Mouse (Mus musculus) left cerebral cortex, postnatal 4 days (tissue): Measurements from ENCODE around the gene Rbbp8nl. TPM values are rescaled to one million over a fixed set of nuclear protein-coding genes. Genes with fewer than 3 reads are reported as not detected.
A peak's percentile ranks its signal among the peaks of the same experiment; 100 is the strongest.

Experiments used
- DNase-seq: peaks from one replicate; pipeline ENCODE4 v3.0.0-alpha.2; 2022
- intact Hi-C: fragments of 180-260 bp; cut with DNase I; formaldehyde crosslinking; loops from one replicate; pipeline ENCODE4 v1.15.1; 2025
- total RNA-seq, 2 experiments: library from RNA; stranded (reverse); gene quantifications; 2 replicates each; pipeline ENCODE4 v1.2.3; 2021

The Rbbp8nl gene
- total RNA-seq, 2 experiments from 2014 or later = not detected

GRCm38 (mm10) chr2:180290503-180290902 lies 824 bp upstream of the Rbbp8nl start:
- intact Hi-C loops = no loop called here
- no peak for DNase-seq

- no peak for DNase-seq
- intact Hi-C loops = no loop called here
Observed at GRCm38 (mm10) chr2:180288966-180289365, 713 bp downstream of the Rbbp8nl start.

- DNase-seq = no peak
- intact Hi-C loops = loop anchor here (5.0 kb wide), 2 partner anchors 153 to 298 kb away; no protein-coding TSS in a partner anchor
Observed at GRCm38 (mm10) chr2:180279321-180279720, 10.4 kb downstream of the Rbbp8nl start.

GRCm38 (mm10) chr2:180277773-180278320 lies 11.8 kb downstream of the Rbbp8nl start:
- intact Hi-C loops = loop anchor here (5.0 kb wide), 2 partner anchors 154 to 299 kb away; no protein-coding TSS in a partner anchor
- no peak for DNase-seq

- intact Hi-C loops = loop anchor here (5.0 kb wide), 2 partner anchors 155 to 300 kb away; no protein-coding TSS in a partner anchor
- DNase-seq = no peak
Observed at GRCm38 (mm10) chr2:180276851-180277259, 12.8 kb downstream of the Rbbp8nl start.

- intact Hi-C loops = loop anchor here (5.0 kb wide), 2 partner anchors 156 to 301 kb away; no protein-coding TSS in a partner anchor
- DNase-seq = no peak
Observed at GRCm38 (mm10) chr2:180276385-180276784, 13.3 kb downstream of the Rbbp8nl start.

- intact Hi-C loops = loop anchor here (5.0 kb wide), 2 partner anchors 156 to 301 kb away; no protein-coding TSS in a partner anchor
Observed at GRCm38 (mm10) chr2:180275836-180276235, 13.8 kb downstream of the Rbbp8nl start.

GRCm38 (mm10) chr2:180274523-180274922 lies 15.2 kb downstream of the Rbbp8nl start:
- intact Hi-C loops = no loop called here
- DNase-seq = no peak

More at GRCm38 (mm10) chr2:180275836-180276235, 13.8 kb downstream of the Rbbp8nl start:
- DNase-seq = peak; percentile 87

GRCm38 (mm10) chr2:180273394-180274244 lies 16.1 kb downstream of the Rbbp8nl start, which contains the start of gene Cables2:
TSS of gene Cables2 (minus strand) at chr2:180273496.
- peak; percentile 96 for DNase-seq
- intact Hi-C loops = loop anchor here (1.0 kb wide), 1 partner anchor 74 kb away; no protein-coding TSS in a partner anchor

- DNase-seq = peak; percentile 50
- intact Hi-C loops = loop anchor here (1.0 kb wide), 1 partner anchor 74 kb away; no protein-coding TSS in a partner anchor
Observed at GRCm38 (mm10) chr2:180272884-180273321, 16.8 kb downstream of the Rbbp8nl start.

- intact Hi-C loops = no loop called here
- no peak for DNase-seq
Observed at GRCm38 (mm10) chr2:180271804-180272395, 17.8 kb downstream of the Rbbp8nl start.

GRCm38 (mm10) chr2:180270537-180271255 lies 19.0 kb downstream of the Rbbp8nl start:
- DNase-seq = no peak
- intact Hi-C loops = no loop called here

- no peak for DNase-seq
- intact Hi-C loops = no loop called here
Observed at GRCm38 (mm10) chr2:180269329-180269728, 20.4 kb downstream of the Rbbp8nl start.

- no peak for DNase-seq
Observed at GRCm38 (mm10) chr2:180267955-180268354, 21.7 kb downstream of the Rbbp8nl start.

GRCm38 (mm10) chr2:180262891-180263290 lies 26.8 kb downstream of the Rbbp8nl start:
- no peak for DNase-seq
- intact Hi-C loops = no loop called here

More at GRCm38 (mm10) chr2:180267955-180268354, 21.7 kb downstream of the Rbbp8nl start:
- intact Hi-C loops = no loop called here

GRCm38 (mm10) chr2:180262441-180262840 lies 27.2 kb downstream of the Rbbp8nl start:
- intact Hi-C loops = no loop called here
- DNase-seq = no peak

- DNase-seq = no peak
- intact Hi-C loops = no loop called here
Observed at GRCm38 (mm10) chr2:180261901-180262300, 27.8 kb downstream of the Rbbp8nl start.

- intact Hi-C loops = no loop called here
- no peak for DNase-seq
Observed at GRCm38 (mm10) chr2:180260610-180261480, 28.8 kb downstream of the Rbbp8nl start.
